In the genomic region with DNA sequence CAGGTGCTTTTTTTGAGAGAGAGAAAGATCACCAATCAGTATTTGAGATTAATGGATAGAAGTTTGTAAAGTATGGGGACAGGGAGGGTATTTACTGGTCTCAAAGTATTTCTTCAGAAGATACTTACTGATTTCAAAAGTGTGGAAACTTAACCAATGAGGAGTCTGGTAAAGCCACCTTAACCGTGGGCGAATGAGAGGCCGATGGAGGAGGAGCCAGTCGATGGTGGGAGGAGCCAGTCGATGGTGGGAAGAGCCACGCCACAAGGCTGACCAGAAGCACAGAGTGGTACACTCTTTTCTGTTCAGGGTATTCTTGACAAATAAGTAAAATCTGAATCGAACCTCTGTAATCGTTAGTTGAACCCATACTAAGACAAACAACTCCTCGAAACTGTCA, we compare ENCODE assay signal across 28 mouse cellular contexts. TPM values are rescaled to one million over a fixed set of nuclear protein-coding genes. Genes with fewer than 3 reads are reported as not detected.
"Had no signal": no experiment of that assay in that cellular context is flagged by ENCODE, and none has a peak within 500 bp of the region (broad histone marks: within the 10 kb centered on the region; RNA-seq: fewer than 3 reads in every experiment).

No protein-coding gene starts in this region.

- H3K27ac ChIP-seq: kidney, embryonic 15.5 days; limb, embryonic 10.5 days; limb, embryonic 13.5 days; liver, embryonic 12.5 days; liver, embryonic 15.5 days; lung, embryonic 15.5 days; midbrain, embryonic 12.5 days; midbrain, embryonic 15.5 days; neural tube, embryonic 12.5 days; neural tube, embryonic 15.5 days had no signal

- H3K4me3 ChIP-seq: kidney, embryonic 15.5 days; limb, embryonic 10.5 days; limb, embryonic 13.5 days; liver, embryonic 12.5 days; liver, embryonic 15.5 days; lung, embryonic 15.5 days; midbrain, embryonic 12.5 days; midbrain, embryonic 15.5 days; neural tube, embryonic 12.5 days; neural tube, embryonic 15.5 days had no signal

- H3K4me2 ChIP-seq: kidney, embryonic 15.5 days; limb, embryonic 13.5 days; liver, embryonic 12.5 days; liver, embryonic 15.5 days; lung, embryonic 15.5 days; midbrain, embryonic 12.5 days; midbrain, embryonic 15.5 days; neural tube, embryonic 12.5 days; neural tube, embryonic 15.5 days had no signal

- H3K9me3 ChIP-seq: kidney, embryonic 15.5 days; limb, embryonic 10.5 days; limb, embryonic 13.5 days; liver, embryonic 12.5 days; liver, embryonic 15.5 days; lung, embryonic 15.5 days; midbrain, embryonic 12.5 days; midbrain, embryonic 15.5 days; neural tube, embryonic 12.5 days; neural tube, embryonic 15.5 days had no signal

- DNase-seq: kidney, adult 11 months; kidney, adult 8-10 months; kidney, postnatal 10 days; kidney, postnatal 36 days; liver; lung, adult 18-20 months; lung, postnatal 10 days; lung, postnatal 36 days; right cerebral cortex, adult 18-20 months; right cerebral cortex, postnatal 25 days; spleen, adult 18-20 months; thymus, postnatal 25 days had no signal

- H3K4me1 ChIP-seq: kidney, embryonic 15.5 days; limb, embryonic 10.5 days; limb, embryonic 13.5 days; liver, embryonic 12.5 days; liver, embryonic 15.5 days; lung, embryonic 15.5 days; midbrain, embryonic 15.5 days had no signal

- ATAC-seq: liver, embryonic 12.5 days; midbrain, embryonic 15.5 days had no signal

- H3K27me3 ChIP-seq: liver, embryonic 12.5 days; liver, embryonic 15.5 days; lung, embryonic 15.5 days; midbrain, embryonic 15.5 days had no signal

- H3K36me3 ChIP-seq: kidney, embryonic 15.5 days; limb, embryonic 10.5 days; limb, embryonic 13.5 days; liver, embryonic 12.5 days; liver, embryonic 15.5 days; lung, embryonic 15.5 days; midbrain, embryonic 12.5 days; midbrain, embryonic 15.5 days; neural tube, embryonic 12.5 days; neural tube, embryonic 15.5 days had no signal

- H3K9ac ChIP-seq: kidney, embryonic 15.5 days; limb, embryonic 13.5 days; liver, embryonic 12.5 days; liver, embryonic 15.5 days; lung, embryonic 15.5 days; midbrain, embryonic 12.5 days; midbrain, embryonic 15.5 days; neural tube, embryonic 12.5 days; neural tube, embryonic 15.5 days had no signal

RNA-seq across cellular contexts. Expression of gene Vsx1, which starts 48.7 kb away (rescaled TPM):
- total RNA-seq: layer of hippocampus, adult 8-10 months; left cerebral cortex, adult 8-10 months; left cerebral cortex, postnatal 14 days had no signal
- polyA plus RNA-seq: kidney, embryonic 15.5 days; limb, embryonic 10.5 days; liver, embryonic 12.5 days; liver, embryonic 15.5 days; lung, embryonic 15.5 days; stomach, embryonic 16.5 days; testis, adult 2 months; thymus, postnatal 0 days had no signal
